Mouse (Mus musculus): ENCODE results near the gene 0610010K14Rik. TPM values are rescaled to one million over a fixed set of nuclear protein-coding genes. Genes with fewer than 3 reads are reported as not detected.
A peak's percentile ranks its signal among the peaks of the same experiment; 100 is the strongest.

Gene 0610010K14Rik
- total and polyA plus RNA-seq, 2 experiments = 6.5 to 34.0 TPM

GRCm38 (mm10) chr11:70206801-70207200 is 30.9 kb downstream of the 0610010K14Rik start:
- Histone ChIP-seq H3K79me2 (ENCODE audit: control insufficient read depth, insufficient read depth, low read length) (no peaks in the 10 kb centered on the region), H3K9ac (ENCODE audit: low read depth, low read length) (no peak overlapping the region), H3K4me1 (ENCODE audit: control insufficient read depth, insufficient read depth, low read length) (no peaks in the 10 kb centered on the region), H3K4me3 (ENCODE audit: insufficient read depth, low read depth, low read length) (no peak overlapping the region), H3K27me3 (ENCODE audit: control insufficient read depth, insufficient read depth, low read length) (no peaks in the 10 kb centered on the region), H3K36me3 (ENCODE audit: control insufficient read depth, insufficient read depth, low read length) (no peaks in the 10 kb centered on the region), H3K27ac (replicated peaks; ENCODE audit: insufficient read depth, low read depth, low read length) (no peak overlapping the region)
- TF ChIP-seq POLR2A (IDR thresholded peaks at IDR 0.05; ENCODE audit: extremely low read depth, insufficient read depth, low read length) = no peak
- TF ChIP-seq CTCF (IDR thresholded peaks at IDR 0.05; ENCODE audit: low read depth, low read length) = no peak
- WGBS = 80% methylated on average over 2 of the region's 2 CpGs
- no peak for DNase-seq (ENCODE audit: extremely low read depth, low read depth, low spot score)

- no peaks in the 10 kb centered on the region for H3K79me2 ChIP-seq (ENCODE audit: control insufficient read depth, insufficient read depth, low read length)
- H3K4me1 ChIP-seq (ENCODE audit: control insufficient read depth, insufficient read depth, low read length) = no peaks in the 10 kb centered on the region
- H3K4me3 ChIP-seq (ENCODE audit: insufficient read depth, low read depth, low read length) = no peak overlapping the region
- 45% methylated on average over 5 of the region's 5 CpGs for WGBS
- H3K27ac ChIP-seq (replicated peaks; ENCODE audit: insufficient read depth, low read depth, low read length) = no peak overlapping the region
- no peaks in the 10 kb centered on the region for H3K36me3 ChIP-seq (ENCODE audit: control insufficient read depth, insufficient read depth, low read length)
- peak; percentile 64 for DNase-seq (ENCODE audit: extremely low read depth, low read depth, low spot score)
- TF ChIP-seq CTCF (IDR thresholded peaks at IDR 0.05; ENCODE audit: low read depth, low read length) (peak; percentile 94), POLR2A (IDR thresholded peaks at IDR 0.05; ENCODE audit: extremely low read depth, insufficient read depth, low read length) (no peak)
- H3K9ac ChIP-seq (ENCODE audit: low read depth, low read length) = no peak overlapping the region
- H3K27me3 ChIP-seq (ENCODE audit: control insufficient read depth, insufficient read depth, low read length) = no peaks in the 10 kb centered on the region
Measured at GRCm38 (mm10) chr11:70201691-70202090, 36.0 kb downstream of the 0610010K14Rik start.

- H3K4me1 ChIP-seq (ENCODE audit: control insufficient read depth, insufficient read depth, low read length) = no peaks in the 10 kb centered on the region
- no peaks in the 10 kb centered on the region for H3K36me3 ChIP-seq (ENCODE audit: control insufficient read depth, insufficient read depth, low read length)
- TF ChIP-seq CTCF (IDR thresholded peaks at IDR 0.05; ENCODE audit: low read depth, low read length) = no peak
- no peak for TF ChIP-seq POLR2A (IDR thresholded peaks at IDR 0.05; ENCODE audit: extremely low read depth, insufficient read depth, low read length)
- no peaks in the 10 kb centered on the region for H3K79me2 ChIP-seq (ENCODE audit: control insufficient read depth, insufficient read depth, low read length)
- no peak overlapping the region for H3K27ac ChIP-seq (replicated peaks; ENCODE audit: insufficient read depth, low read depth, low read length)
- no peak for DNase-seq (ENCODE audit: extremely low read depth, low read depth, low spot score)
- no peaks in the 10 kb centered on the region for H3K27me3 ChIP-seq (ENCODE audit: control insufficient read depth, insufficient read depth, low read length)
- H3K4me3 ChIP-seq (ENCODE audit: insufficient read depth, low read depth, low read length) = no peak overlapping the region
- H3K9ac ChIP-seq (ENCODE audit: low read depth, low read length) = no peak overlapping the region
- WGBS = 87% methylated on average over 5 of the region's 5 CpGs
Measured at GRCm38 (mm10) chr11:70200036-70200608, 37.6 kb downstream of the 0610010K14Rik start.

- no peak for DNase-seq (ENCODE audit: extremely low read depth, low read depth, low spot score)
- Histone ChIP-seq H3K27me3 (ENCODE audit: control insufficient read depth, insufficient read depth, low read length) (no peaks in the 10 kb centered on the region), H3K9ac (ENCODE audit: low read depth, low read length) (no peak overlapping the region), H3K79me2 (ENCODE audit: control insufficient read depth, insufficient read depth, low read length) (no peaks in the 10 kb centered on the region), H3K27ac (replicated peaks; ENCODE audit: insufficient read depth, low read depth, low read length) (no peak overlapping the region), H3K4me3 (ENCODE audit: insufficient read depth, low read depth, low read length) (no peak overlapping the region), H3K4me1 (ENCODE audit: control insufficient read depth, insufficient read depth, low read length) (no peaks in the 10 kb centered on the region), H3K36me3 (ENCODE audit: control insufficient read depth, insufficient read depth, low read length) (no peaks in the 10 kb centered on the region)
- 88% methylated on average over 8 of the region's 8 CpGs for WGBS
- TF ChIP-seq CTCF (IDR thresholded peaks at IDR 0.05; ENCODE audit: low read depth, low read length) = no peak
- TF ChIP-seq POLR2A (IDR thresholded peaks at IDR 0.05; ENCODE audit: extremely low read depth, insufficient read depth, low read length) = no peak
Measured at GRCm38 (mm10) chr11:70199107-70199506, 38.6 kb downstream of the 0610010K14Rik start.

GRCm38 (mm10) chr11:70198332-70198731 is 39.4 kb downstream of the 0610010K14Rik start:
- Histone ChIP-seq H3K27ac (replicated peaks; ENCODE audit: insufficient read depth, low read depth, low read length) (no peak overlapping the region), H3K4me1 (ENCODE audit: control insufficient read depth, insufficient read depth, low read length) (peaks cover under 1% of the 10 kb centered on the region; the same call in 1 of the 2 replicates), H3K4me3 (ENCODE audit: insufficient read depth, low read depth, low read length) (no peak overlapping the region), H3K36me3 (ENCODE audit: control insufficient read depth, insufficient read depth, low read length) (no peaks in the 10 kb centered on the region), H3K27me3 (ENCODE audit: control insufficient read depth, insufficient read depth, low read length) (no peaks in the 10 kb centered on the region), H3K9ac (ENCODE audit: low read depth, low read length) (no peak overlapping the region), H3K79me2 (ENCODE audit: control insufficient read depth, insufficient read depth, low read length) (no peaks in the 10 kb centered on the region)
- 82% methylated on average over 3 of the region's 3 CpGs for WGBS
- no peak for DNase-seq (ENCODE audit: extremely low read depth, low read depth, low spot score)
- TF ChIP-seq CTCF (IDR thresholded peaks at IDR 0.05; ENCODE audit: low read depth, low read length) = no peak
- TF ChIP-seq POLR2A (IDR thresholded peaks at IDR 0.05; ENCODE audit: extremely low read depth, insufficient read depth, low read length) = no peak

Data from liver, adult 2 months (tissue).